21 mouse cellular contexts compared by ENCODE assay signal in genomic region chr5:100951210-100951609, GRCm38 (mm10).
DNase-seq lines count a peak whose midpoint lies in the region; ATAC-seq and TF ChIP-seq lines count a peak whose summit lies in the region.
"Had no signal": no experiment of that assay in that cellular context is flagged by ENCODE, and none has a peak within 500 bp of the region (broad histone marks: within the 10 kb centered on the region; RNA-seq: fewer than 3 reads in every experiment).

No protein-coding gene starts in this region.

- 36% methylated on average over 15 of the region's 15 CpGs for WGBS in hindbrain, postnatal 0 days
- WGBS in hindbrain, embryonic 12.5 days: 42% methylated on average over 15 of the region's 15 CpGs
- whole genome bisulfite sequencing in neural tube, embryonic 12.5 days: 37% methylated on average over 15 of the region's 15 CpGs
- 48% methylated on average over 15 of the region's 15 CpGs for WGBS in forebrain, embryonic 11.5 days

- no peak for TF ChIP-seq CTCF in hindbrain, postnatal 0 days (IDR thresholded peaks at IDR 0.05; ENCODE audit: low read depth)
- no peak for TF ChIP-seq CTCF in CH12.LX (conservative IDR thresholded peaks at IDR 0.05 in 1 of 2, IDR thresholded peaks at IDR 0.05 in 1 of 2; ENCODE audit: low read depth in 2 of 2, low read length in 2 of 2)

- peak overlapping the region; percentile 7; the same call in 1 of the 2 replicates for H3K4me2 ChIP-seq in hindbrain, postnatal 0 days (ENCODE audit: low read depth, low read length)
- H3K4me2 ChIP-seq in hindbrain, embryonic 12.5 days (replicated peaks): no peak overlapping the region
- peak overlapping the region; percentile 26; the same call in 1 of the 2 replicates for H3K4me2 ChIP-seq in CH12.LX (ENCODE audit: insufficient read depth, low read depth, poor library complexity, severe bottlenecking)
- H3K4me2 ChIP-seq in neural tube, embryonic 12.5 days (replicated peaks): peak overlapping the region; percentile 21
- H3K4me2 ChIP-seq in forebrain, embryonic 11.5 days (ENCODE audit: low read depth, low read length, severe bottlenecking): no peak overlapping the region
- H3K4me2 ChIP-seq: limb, embryonic 15.5 days; liver, embryonic 15.5 days; midbrain, embryonic 12.5 days had no signal

- no peak overlapping the region for H3K9ac ChIP-seq in hindbrain, postnatal 0 days (replicated peaks; ENCODE audit: low read length)
- no peak overlapping the region for H3K9ac ChIP-seq in hindbrain, embryonic 12.5 days
- H3K9ac ChIP-seq in CH12.LX (ENCODE audit: insufficient read depth, low read depth): no peak overlapping the region
- H3K9ac ChIP-seq in neural tube, embryonic 12.5 days: no peak overlapping the region
- H3K9ac ChIP-seq in forebrain, embryonic 11.5 days (ENCODE audit: low read length): no peak overlapping the region
- H3K9ac ChIP-seq: limb, embryonic 15.5 days; liver, embryonic 15.5 days; midbrain, embryonic 12.5 days had no signal

- no peaks in the 10 kb centered on the region for H3K4me1 ChIP-seq in hindbrain, postnatal 0 days (ENCODE audit: insufficient read depth, low read length)
- H3K4me1 ChIP-seq in hindbrain, embryonic 12.5 days: no peaks in the 10 kb centered on the region; the same call in 1 of the 2 replicates
- H3K4me1 ChIP-seq in CH12.LX (ENCODE audit: control insufficient read depth in 1 of 2, insufficient read depth in 2 of 2): no peaks in the 10 kb centered on the region
- peaks cover 4% of the 10 kb centered on the region; the same call in 1 of the 2 replicates for H3K4me1 ChIP-seq in neural tube, embryonic 12.5 days
- no peaks in the 10 kb centered on the region for H3K4me1 ChIP-seq in forebrain, embryonic 11.5 days (replicated peaks; ENCODE audit: control insufficient read depth, insufficient read depth, low read length)
- H3K4me1 ChIP-seq: limb, embryonic 15.5 days; liver, embryonic 15.5 days; midbrain, embryonic 12.5 days had no signal

- TF ChIP-seq RAD21 in CH12.LX (IDR thresholded peaks at IDR 0.05; ENCODE audit: low read depth, low read length): no peak

- DNase-seq in embryo, embryonic 11 days: peak; percentile 4
- no peak for DNase-seq in embryo, embryonic 9.5 days (ENCODE audit: extremely low spot score)
- no peak for DNase-seq in hindbrain, postnatal 0 days (ENCODE audit: low spot score)
- no peak for DNase-seq in CH12.LX (ENCODE audit: extremely low read depth)
- DNase-seq in forebrain, embryonic 11.5 days (ENCODE audit: low spot score): no peak
- DNase-seq in adrenal gland, postnatal 10 days: no peak
- DNase-seq: cerebellum, adult 8-10 months; gastrocnemius, postnatal 25 days; heart, adult 2 months; heart, postnatal 4 days; layer of hippocampus, postnatal 36 days; right cerebral cortex, postnatal 4 days; thymus, adult 2 months had no signal

- no peak overlapping the region for H3K4me3 ChIP-seq in hindbrain, postnatal 0 days (ENCODE audit: low read length)
- no peak overlapping the region for H3K4me3 ChIP-seq in hindbrain, embryonic 12.5 days
- no peak overlapping the region for H3K4me3 ChIP-seq in CH12.LX (replicated peaks in 1 of 3; ENCODE audit: low read depth in 2 of 3, low read length in 2 of 3, poor library complexity in 1 of 3)
- no peak overlapping the region for H3K4me3 ChIP-seq in neural tube, embryonic 12.5 days
- H3K4me3 ChIP-seq in forebrain, embryonic 11.5 days (ENCODE audit: low read depth, low read length): no peak overlapping the region
- H3K4me3 ChIP-seq: heart, adult 2 months; layer of hippocampus, adult 2 months; limb, embryonic 15.5 days; liver, embryonic 15.5 days; midbrain, embryonic 12.5 days had no signal

- TF ChIP-seq POLR2A in CH12.LX (IDR thresholded peaks at IDR 0.05; ENCODE audit: low read depth, low read length): no peak

- no peak for TF ChIP-seq EP300 in CH12.LX (IDR thresholded peaks at IDR 0.05; ENCODE audit: low read length)

- no peak for ATAC-seq in hindbrain, postnatal 0 days
- ATAC-seq in hindbrain, embryonic 12.5 days (ENCODE audit: low FRiP score): no peak
- no peak for ATAC-seq in neural tube, embryonic 12.5 days (ENCODE audit: low FRiP score, low read depth)
- ATAC-seq in forebrain, embryonic 11.5 days (replicated peaks; ENCODE audit: low FRiP score): no peak
- ATAC-seq: forebrain, embryonic 16.5 days; lung, postnatal 0 days had no signal

- in situ Hi-C loops in CH12.LX (cut with MboI; ENCODE audit: low pct_ligation_motif_present, low pct_unique_long_range_greater_than_20kb, low sequenced_read_pairs): no loop called here

- dilution Hi-C loops in CH12.LX (cut with MboI; ENCODE audit: extremely low pct_ligation_motif_present, extremely low pct_unique_long_range_greater_than_20kb, low sequenced_read_pairs): no loop called here

- H3K27me3 ChIP-seq in hindbrain, postnatal 0 days (ENCODE audit: insufficient read depth, low read length): no peaks in the 10 kb centered on the region
- no peaks in the 10 kb centered on the region; the same call in 1 of the 2 replicates for H3K27me3 ChIP-seq in hindbrain, embryonic 12.5 days
- H3K27me3 ChIP-seq in CH12.LX (replicated peaks): no peaks in the 10 kb centered on the region
- H3K27me3 ChIP-seq in neural tube, embryonic 12.5 days (replicated peaks): no peaks in the 10 kb centered on the region
- no peaks in the 10 kb centered on the region for H3K27me3 ChIP-seq in forebrain, embryonic 11.5 days (ENCODE audit: control insufficient read depth, insufficient read depth, low read length)
- H3K27me3 ChIP-seq: limb, embryonic 15.5 days; liver, embryonic 15.5 days had no signal

- no peaks in the 10 kb centered on the region for H3K9me3 ChIP-seq in hindbrain, postnatal 0 days (ENCODE audit: low read length)
- H3K9me3 ChIP-seq in hindbrain, embryonic 12.5 days (replicated peaks): no peaks in the 10 kb centered on the region
- no peaks in the 10 kb centered on the region for H3K9me3 ChIP-seq in CH12.LX (replicated peaks; ENCODE audit: low read length)
- H3K9me3 ChIP-seq in neural tube, embryonic 12.5 days: no peaks in the 10 kb centered on the region
- H3K9me3 ChIP-seq in forebrain, embryonic 11.5 days (ENCODE audit: control insufficient read depth, low read length): no peaks in the 10 kb centered on the region
- H3K9me3 ChIP-seq: limb, embryonic 15.5 days; liver, embryonic 15.5 days; midbrain, embryonic 12.5 days had no signal

- no peaks in the 10 kb centered on the region for H3K79me2 ChIP-seq in CH12.LX (replicated peaks; ENCODE audit: control insufficient read depth, extremely low read depth, insufficient read depth, poor library complexity, severe bottlenecking)

- no peaks in the 10 kb centered on the region for H3K36me3 ChIP-seq in hindbrain, postnatal 0 days (ENCODE audit: insufficient read depth, low read length)
- no peaks in the 10 kb centered on the region for H3K36me3 ChIP-seq in hindbrain, embryonic 12.5 days
- H3K36me3 ChIP-seq in CH12.LX (replicated peaks in 1 of 2; ENCODE audit: control insufficient read depth in 1 of 2, insufficient read depth in 1 of 2, low read length in 1 of 2): no peaks in the 10 kb centered on the region
- H3K36me3 ChIP-seq in neural tube, embryonic 12.5 days: no peaks in the 10 kb centered on the region
- no peaks in the 10 kb centered on the region for H3K36me3 ChIP-seq in forebrain, embryonic 11.5 days (ENCODE audit: control insufficient read depth, insufficient read depth, low read length)
- H3K36me3 ChIP-seq: limb, embryonic 15.5 days; liver, embryonic 15.5 days; midbrain, embryonic 12.5 days had no signal

- no peak overlapping the region for H3K27ac ChIP-seq in hindbrain, postnatal 0 days
- H3K27ac ChIP-seq in hindbrain, embryonic 12.5 days: no peak overlapping the region
- H3K27ac ChIP-seq in CH12.LX (ENCODE audit: insufficient read depth, low read depth): no peak overlapping the region
- H3K27ac ChIP-seq in neural tube, embryonic 12.5 days: no peak overlapping the region
- no peak overlapping the region for H3K27ac ChIP-seq in forebrain, embryonic 11.5 days (ENCODE audit: low read depth, low read length)
- H3K27ac ChIP-seq: heart, adult 2 months; layer of hippocampus, adult 2 months; limb, embryonic 15.5 days; liver, embryonic 15.5 days; midbrain, embryonic 12.5 days had no signal

TF ChIP-seq in CH12.LX, 34 proteins besides CTCF, POLR2A, EP300 and RAD21:
- TF ChIP-seq POLR2AphosphoS2 (IDR thresholded peaks at IDR 0.05; ENCODE audit: low read depth, low read length): no peak
- no peak for TF ChIP-seq UBTF (IDR thresholded peaks at IDR 0.05; ENCODE audit: low read depth, low read length)
- no peak for TF ChIP-seq MEF2A (IDR thresholded peaks at IDR 0.05; ENCODE audit: borderline replicate concordance, low read depth, low read length)
- TF ChIP-seq TCF12 (IDR thresholded peaks at IDR 0.05; ENCODE audit: low read depth, low read length): no peak
- TF ChIP-seq USF1 (IDR thresholded peaks at IDR 0.05; ENCODE audit: low read depth, low read length): no peak
- TF ChIP-seq CHD2 (IDR thresholded peaks at IDR 0.05; ENCODE audit: low read length): no peak
- no peak for TF ChIP-seq SMC3 (IDR thresholded peaks at IDR 0.05; ENCODE audit: low read depth, low read length)
- TF ChIP-seq JUN (IDR thresholded peaks at IDR 0.05; ENCODE audit: insufficient read depth, low read depth, low read length): no peak
- TF ChIP-seq ZMIZ1 (IDR thresholded peaks at IDR 0.05; ENCODE audit: low read depth, low read length): no peak
- no peak for TF ChIP-seq GABPA (IDR thresholded peaks at IDR 0.05; ENCODE audit: insufficient replicate concordance, low read depth, low read length)
- no peak for TF ChIP-seq PAX5 (IDR thresholded peaks at IDR 0.05; ENCODE audit: low read length)
- no peak for TF ChIP-seq MXI1 (IDR thresholded peaks at IDR 0.05; ENCODE audit: low read depth, low read length)
- no peak for TF ChIP-seq SIN3A (IDR thresholded peaks at IDR 0.05; ENCODE audit: low read length)
- TF ChIP-seq MAX (IDR thresholded peaks at IDR 0.05; ENCODE audit: low read length): no peak
- no peak for TF ChIP-seq NRF1 (IDR thresholded peaks at IDR 0.05; ENCODE audit: low read depth, low read length)
- no peak for TF ChIP-seq CHD1 (IDR thresholded peaks at IDR 0.05; ENCODE audit: low read depth, low read length)
- no peak for TF ChIP-seq MAZ (IDR thresholded peaks at IDR 0.05; ENCODE audit: low read depth, low read length)
- TF ChIP-seq USF2 (conservative IDR thresholded peaks at IDR 0.05; ENCODE audit: low read depth, low read length): no peak
TF ChIP-seq in CH12.LX: peak in this region for 0.

Comparison
In these comparisons a context has a peak if more than half of its experiments do, and no peak if none do; other contexts are left out.
1. H3K4me2 ChIP-seq: peak in hindbrain, postnatal 0 days (single experiment), CH12.LX (single experiment) and neural tube, embryonic 12.5 days (single experiment); none in hindbrain, embryonic 12.5 days (single experiment) and forebrain, embryonic 11.5 days (single experiment).